7 mouse cellular contexts compared by ENCODE assay signal in the genomic region with DNA sequence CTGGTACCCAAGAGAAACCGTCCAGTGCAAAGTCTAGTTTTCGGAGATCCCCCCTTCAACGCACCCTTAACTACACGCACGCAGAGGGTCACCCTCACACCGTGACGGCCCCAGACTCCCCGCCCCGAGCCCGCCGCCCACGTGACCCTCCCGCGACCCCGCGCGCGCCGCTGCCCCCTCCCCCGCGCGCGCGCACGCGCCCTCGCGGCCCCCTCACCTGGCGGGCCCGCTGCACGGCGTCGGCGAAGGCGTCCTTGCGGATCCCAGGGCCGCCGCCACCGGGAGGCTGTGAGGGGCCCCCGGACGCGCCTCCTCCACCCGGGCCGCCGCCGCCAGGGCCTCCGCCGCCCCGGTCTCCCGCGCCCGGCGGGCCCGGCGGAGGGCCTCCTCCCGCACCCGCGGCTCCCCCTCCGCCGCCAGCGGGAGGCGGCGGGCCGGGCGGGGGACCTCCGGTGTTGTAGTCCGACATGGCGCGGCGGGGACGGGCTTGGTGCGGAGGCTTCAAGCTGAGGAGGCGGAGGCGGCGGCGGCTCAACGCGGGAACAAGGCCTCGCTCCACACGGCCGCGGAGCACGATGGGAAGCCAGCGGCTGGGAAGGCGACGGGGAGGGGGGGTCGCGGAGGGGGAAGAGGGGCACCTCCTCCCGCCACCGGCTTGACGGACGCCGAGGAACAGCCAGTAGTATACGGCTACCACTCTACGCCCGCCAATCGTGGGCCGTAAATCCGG. TPM values are rescaled to one million over a fixed set of nuclear protein-coding genes. Genes with fewer than 3 reads are reported as not detected.
A peak's percentile ranks its signal among the peaks of the same experiment; 100 is the strongest.
DNase-seq lines count a peak whose midpoint lies in the region; ATAC-seq and TF ChIP-seq lines count a peak whose summit lies in the region.

Khsrp (minus strand) TSS at position 592 of the 730 bp plus-strand sequence.

- H3K9ac ChIP-seq in embryonic facial prominence, embryonic 14.5 days (ENCODE audit: low read depth, low read length), result peak within 1 kb of the TSS; percentile 100
- H3K9ac ChIP-seq in heart, embryonic 12.5 days, result peak within 1 kb of the TSS; percentile 100
- peak within 1 kb of the TSS; percentile 99 for H3K9ac ChIP-seq in kidney, postnatal 0 days (ENCODE audit: low read depth, low read length)
- H3K9ac ChIP-seq in liver, postnatal 0 days (replicated peaks), result peak within 1 kb of the TSS; percentile 97

- TF ChIP-seq CTCF in kidney, postnatal 0 days (IDR thresholded peaks at IDR 0.05; ENCODE audit: low read depth), result no peak
- no peak for TF ChIP-seq CTCF in liver, postnatal 0 days (IDR thresholded peaks at IDR 0.05; ENCODE audit: low read depth)

- H3K36me3 ChIP-seq in embryonic facial prominence, embryonic 14.5 days (ENCODE audit: control insufficient read depth, insufficient read depth, low read length), result peaks cover 27% of the 10 kb centered on the region
- H3K36me3 ChIP-seq in heart, embryonic 12.5 days, result peaks cover 27% of the 10 kb centered on the region
- peaks cover 20% of the 10 kb centered on the region; the same call in 1 of the 2 replicates for H3K36me3 ChIP-seq in kidney, postnatal 0 days (ENCODE audit: insufficient read depth, low read length)
- H3K36me3 ChIP-seq in liver, postnatal 0 days (replicated peaks; ENCODE audit: insufficient read depth, low read length), result peaks cover 25% of the 10 kb centered on the region

- TF ChIP-seq EP300 in liver, postnatal 0 days (IDR thresholded peaks at IDR 0.05; ENCODE audit: low read depth), result no peak

- peak within 1 kb of the TSS; percentile 93 for H3K4me2 ChIP-seq in embryonic facial prominence, embryonic 14.5 days (ENCODE audit: low read depth, low read length)
- peak within 1 kb of the TSS; percentile 99 for H3K4me2 ChIP-seq in heart, embryonic 12.5 days
- H3K4me2 ChIP-seq in kidney, postnatal 0 days (ENCODE audit: low read length), result peak within 1 kb of the TSS; percentile 89
- peak within 1 kb of the TSS; percentile 87 for H3K4me2 ChIP-seq in liver, postnatal 0 days (ENCODE audit: low read depth, low read length)

- H3K4me1 ChIP-seq in embryonic facial prominence, embryonic 14.5 days (ENCODE audit: control insufficient read depth, insufficient read depth, low read length), result peaks cover 13% of the 10 kb centered on the region
- peaks cover 26% of the 10 kb centered on the region for H3K4me1 ChIP-seq in heart, embryonic 12.5 days (replicated peaks)
- H3K4me1 ChIP-seq in kidney, postnatal 0 days (replicated peaks; ENCODE audit: insufficient read depth, low read length), result peaks cover 13% of the 10 kb centered on the region; the same call in 1 of the 2 replicates
- peaks cover 22% of the 10 kb centered on the region for H3K4me1 ChIP-seq in liver, postnatal 0 days (ENCODE audit: insufficient read depth)

- no peaks in the 10 kb centered on the region for H3K9me3 ChIP-seq in embryonic facial prominence, embryonic 14.5 days (ENCODE audit: control insufficient read depth, low read length)
- no peaks in the 10 kb centered on the region for H3K9me3 ChIP-seq in heart, embryonic 12.5 days (replicated peaks)
- H3K9me3 ChIP-seq in kidney, postnatal 0 days (replicated peaks; ENCODE audit: low read length), result no peaks in the 10 kb centered on the region
- H3K9me3 ChIP-seq in liver, postnatal 0 days (ENCODE audit: low read length), result no peaks in the 10 kb centered on the region

- peak; percentile 63 for DNase-seq in CD4-positive, CD25-positive, alpha-beta regulatory T cell, adult 2 months (ENCODE audit: low read depth, low spot score)
- DNase-seq in MN1 (ENCODE audit: low spot score), result peak; percentile 52
- DNase-seq in embryonic facial prominence, embryonic 14.5 days (ENCODE audit: low spot score), result peak; percentile 41
- DNase-seq in kidney, postnatal 0 days (ENCODE audit: low spot score), result no peak
- DNase-seq in liver, postnatal 0 days, result peak; percentile 61

- peak within 1 kb of the TSS; percentile 99 for H3K4me3 ChIP-seq in embryonic facial prominence, embryonic 14.5 days (ENCODE audit: low read depth, low read length)
- peak within 1 kb of the TSS; percentile 96 for H3K4me3 ChIP-seq in heart, embryonic 12.5 days
- H3K4me3 ChIP-seq in kidney, postnatal 0 days (replicated peaks; ENCODE audit: low read depth, low read length), result peak within 1 kb of the TSS; percentile 92
- peak within 1 kb of the TSS; percentile 72 for H3K4me3 ChIP-seq in liver, postnatal 0 days (ENCODE audit: low read depth, low read length)

- ATAC-seq in embryonic facial prominence, embryonic 14.5 days (ENCODE audit: low read depth), result no peak
- no peak for ATAC-seq in heart, embryonic 12.5 days (ENCODE audit: insufficient number of reproducible peaks, low FRiP score)
- no peak for ATAC-seq in kidney, postnatal 0 days (replicated peaks; ENCODE audit: low FRiP score, low read depth)
- no peak for ATAC-seq in liver, postnatal 0 days
- no peak for ATAC-seq in neutrophil, adult 5-6 weeks (ENCODE audit: extremely low read depth, insufficient number of reproducible peaks, low FRiP score, poor library complexity, severe bottlenecking)

- 0% methylated on average over 7 of the region's 99 CpGs for WGBS in embryonic facial prominence, embryonic 14.5 days
- under 1% methylated on average over 80 of the region's 99 CpGs for WGBS in heart, embryonic 12.5 days
- under 1% methylated on average over 81 of the region's 99 CpGs for WGBS in kidney, postnatal 0 days
- WGBS in liver, postnatal 0 days (ENCODE audit: insufficient replicate concordance), result under 1% methylated on average over 61 of the region's 99 CpGs

- no peaks in the 10 kb centered on the region for H3K27me3 ChIP-seq in embryonic facial prominence, embryonic 14.5 days (replicated peaks; ENCODE audit: control insufficient read depth, insufficient read depth, low read length)
- H3K27me3 ChIP-seq in heart, embryonic 12.5 days (replicated peaks), result 0 out of 2 replicates have a peak, but pooled peaks cover 8% of the 10 kb centered on the region
- no peaks in the 10 kb centered on the region for H3K27me3 ChIP-seq in kidney, postnatal 0 days (ENCODE audit: insufficient read depth, low read length)
- H3K27me3 ChIP-seq in liver, postnatal 0 days (ENCODE audit: insufficient read depth, low read length), result no peaks in the 10 kb centered on the region

- H3K27ac ChIP-seq in embryonic facial prominence, embryonic 14.5 days (replicated peaks; ENCODE audit: low read depth, low read length), result peak within 1 kb of the TSS; percentile 94
- peak within 1 kb of the TSS; percentile 96 for H3K27ac ChIP-seq in heart, embryonic 12.5 days (ENCODE audit: poor library complexity, severe bottlenecking)
- H3K27ac ChIP-seq in kidney, postnatal 0 days, result peak within 1 kb of the TSS; percentile 93
- H3K27ac ChIP-seq in liver, postnatal 0 days (ENCODE audit: low read depth), result peak within 1 kb of the TSS; percentile 94

RNA-seq across cellular contexts. Expression of gene Khsrp, which starts in this region (rescaled TPM):
- polyA plus RNA-seq in embryonic facial prominence, embryonic 14.5 days (2014; fragmentation: Nextera tagmentation; extraction: Ambion mirVana), result 43.5 and 44.9 TPM in 2 replicates
- 52.4 and 58.7 TPM in 2 replicates for polyA plus RNA-seq in heart, embryonic 12.5 days (2016; fragmentation: Nextera tagmentation; extraction: Ambion mirVana)
- polyA plus RNA-seq in kidney, postnatal 0 days (2015; fragmentation: Nextera tagmentation; extraction: Ambion mirVana), result 35.6 and 36.2 TPM in 2 replicates
- 14.6 and 16.6 TPM in 2 replicates for polyA plus RNA-seq in liver, postnatal 0 days (2015; fragmentation: Nextera tagmentation; extraction: Ambion mirVana)
- total RNA-seq in neutrophil, adult 5-6 weeks (2017), result 54.5 and 58.2 TPM in 2 replicates
